Mouse (Mus musculus): ENCODE results near the gene Smim4. TPM values are rescaled to one million over a fixed set of nuclear protein-coding genes. Genes with fewer than 3 reads are reported as not detected.

Smim4 gene
- polyA plus RNA-seq, 1 experiment from 2014 or later: 65.7 TPM

DNA sequence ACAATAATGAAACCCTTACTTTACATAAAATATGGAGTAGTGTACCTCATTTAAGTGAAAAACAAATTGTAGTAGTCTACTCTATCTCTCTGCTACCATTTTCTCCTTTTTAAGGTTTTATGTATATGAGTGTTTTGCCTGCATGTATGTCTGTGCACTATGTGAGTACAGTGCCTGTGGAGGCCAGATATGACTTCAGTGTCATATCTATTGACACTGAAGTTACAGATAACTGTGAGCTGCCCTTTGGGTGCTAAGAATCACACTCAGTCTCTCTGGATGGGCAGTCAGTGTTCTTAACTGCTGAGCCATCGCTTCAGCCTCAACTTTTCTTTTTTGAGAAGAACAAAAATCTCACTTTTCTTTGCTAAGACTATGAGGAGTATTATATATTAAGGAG lies 82.9 kb downstream of the Smim4 start:
- no peak for ATAC-seq (ENCODE audit: insufficient number of reproducible peaks, insufficient read depth, low FRiP score, low TSS enrichment, low read depth)

DNA sequence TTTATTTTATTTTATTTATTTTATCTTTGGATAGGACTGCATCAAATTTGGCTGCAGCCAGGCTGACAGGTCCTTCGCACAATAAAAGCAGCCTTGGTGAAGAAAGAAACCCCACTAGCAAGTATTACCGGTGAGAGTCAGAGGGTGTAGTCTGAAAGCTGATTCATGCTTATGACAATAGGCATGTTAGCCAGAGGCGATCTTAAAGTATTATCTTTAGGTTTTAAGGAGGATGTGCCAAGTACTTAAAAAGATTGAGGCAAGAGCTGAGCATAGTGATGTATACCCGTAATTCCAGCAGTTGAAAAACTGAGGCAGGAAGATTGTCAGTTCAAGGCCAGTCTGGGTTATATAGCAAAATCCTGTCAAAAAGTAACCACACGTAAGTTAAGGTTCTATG lies 83.5 kb downstream of the Smim4 start:
- 94% methylated on average over 5 of the region's 5 CpGs for WGBS
- Histone ChIP-seq H3K27me3 (no peaks in the 10 kb centered on the region), H3K9ac (replicated peaks) (no peak overlapping the region), H3K4me3 (replicated peaks) (no peak overlapping the region), H3K4me2 (no peak overlapping the region), H3K36me3 (peaks cover 80% of the 10 kb centered on the region), H3K9me3 (no peaks in the 10 kb centered on the region), H3K27ac (no peak overlapping the region), H3K4me1 (replicated peaks) (no peaks in the 10 kb centered on the region)
- no peak for ATAC-seq (ENCODE audit: insufficient number of reproducible peaks, insufficient read depth, low FRiP score, low TSS enrichment, low read depth)

More for the DNA sequence above, 82.9 kb downstream of the Smim4 start:
- no peaks in the 10 kb centered on the region for H3K9me3 ChIP-seq
- peaks cover 82% of the 10 kb centered on the region for H3K36me3 ChIP-seq
- H3K4me1 ChIP-seq (replicated peaks): no peaks in the 10 kb centered on the region
- no peak overlapping the region for H3K9ac ChIP-seq (replicated peaks)
- no peak overlapping the region for H3K27ac ChIP-seq
- 100% methylated on average over 1 of the region's 1 CpGs for WGBS
- H3K4me3 ChIP-seq (replicated peaks): no peak overlapping the region
- H3K27me3 ChIP-seq: no peaks in the 10 kb centered on the region
- no peak overlapping the region for H3K4me2 ChIP-seq

Other genes starting within 250 kb of the Smim4 start
- 5.9 and 6.8 TPM in 2 replicates for gene Mustn1, start 249.8 kb downstream of the Smim4 start, polyA plus RNA-seq (2016; fragmentation: Nextera tagmentation; extraction: Ambion mirVana)
- gene Itih4, start 242.5 kb downstream of the Smim4 start, polyA plus RNA-seq (2016; fragmentation: Nextera tagmentation; extraction: Ambion mirVana): 0.10 TPM in 1 of 2 replicates, not detected in the other
- gene Itih3, start 205.2 kb downstream of the Smim4 start, polyA plus RNA-seq (2016; fragmentation: Nextera tagmentation; extraction: Ambion mirVana): 0.09 TPM in 1 of 2 replicates, not detected in the other
- gene Itih1, start 185.7 kb downstream of the Smim4 start, polyA plus RNA-seq (2016; fragmentation: Nextera tagmentation; extraction: Ambion mirVana): 0.06 TPM in 1 of 2 replicates, not detected in the other
- gene Nek4, start 177.6 kb downstream of the Smim4 start, polyA plus RNA-seq (2016; fragmentation: Nextera tagmentation; extraction: Ambion mirVana): 17.2 and 18.8 TPM in 2 replicates
- 54.7 and 61.5 TPM in 2 replicates for gene Glt8d1, start 127.6 kb downstream of the Smim4 start, polyA plus RNA-seq (2016; fragmentation: Nextera tagmentation; extraction: Ambion mirVana)
- gene Spcs1, start 127.3 kb downstream of the Smim4 start, polyA plus RNA-seq (2016; fragmentation: Nextera tagmentation; extraction: Ambion mirVana): 322 and 342 TPM in 2 replicates
- 183 and 189 TPM in 2 replicates for gene Pbrm1, start 109.8 kb downstream of the Smim4 start, polyA plus RNA-seq (2016; fragmentation: Nextera tagmentation; extraction: Ambion mirVana)
- gene Gnl3, start 109.8 kb downstream of the Smim4 start, polyA plus RNA-seq (2016; fragmentation: Nextera tagmentation; extraction: Ambion mirVana): 110 and 117 TPM in 2 replicates
- 485 and 500 TPM in 2 replicates for gene Nt5dc2, start 2.1 kb upstream of the Smim4 start, polyA plus RNA-seq (2016; fragmentation: Nextera tagmentation; extraction: Ambion mirVana)
- gene Stab1, start 39.7 kb upstream of the Smim4 start, polyA plus RNA-seq (2016; fragmentation: Nextera tagmentation; extraction: Ambion mirVana): 14.9 and 18.0 TPM in 2 replicates
- 140 and 161 TPM in 2 replicates for gene Tnnc1, start 79.4 kb upstream of the Smim4 start, polyA plus RNA-seq (2016; fragmentation: Nextera tagmentation; extraction: Ambion mirVana)
- 507 and 522 TPM in 2 replicates for gene Nisch, start 88.0 kb upstream of the Smim4 start, polyA plus RNA-seq (2016; fragmentation: Nextera tagmentation; extraction: Ambion mirVana)
- 0.58 and 0.84 TPM in 2 replicates for gene Sema3g, start 88.9 kb upstream of the Smim4 start, polyA plus RNA-seq (2016; fragmentation: Nextera tagmentation; extraction: Ambion mirVana)
- 13.5 and 14.1 TPM in 2 replicates for gene Phf7, start 122.4 kb upstream of the Smim4 start, polyA plus RNA-seq (2016; fragmentation: Nextera tagmentation; extraction: Ambion mirVana)
- 106 and 118 TPM in 2 replicates for gene Bap1, start 122.5 kb upstream of the Smim4 start, polyA plus RNA-seq (2016; fragmentation: Nextera tagmentation; extraction: Ambion mirVana)
- 7.7 and 9.1 TPM in 2 replicates for gene Dnah1, start 194.9 kb upstream of the Smim4 start, polyA plus RNA-seq (2016; fragmentation: Nextera tagmentation; extraction: Ambion mirVana)
- 38.9 and 41.0 TPM in 2 replicates for gene Capn7, start 207.7 kb upstream of the Smim4 start, polyA plus RNA-seq (2016; fragmentation: Nextera tagmentation; extraction: Ambion mirVana)